Mouse (Mus musculus) midbrain, postnatal 0 days (tissue): ENCODE results near the gene Morn5. TPM values are rescaled to one million over a fixed set of nuclear protein-coding genes. Genes with fewer than 3 reads are reported as not detected.

ENCODE experiments used
- ATAC-seq: fragments of 200-750 bp; cut with Nextera tagmentation; 2 replicates; pipeline ENCODE4 v1.8.0; 2017; ENCODE audit warnings: moderate number of reproducible peaks, mild to moderate bottlenecking, moderate TSS enrichment, moderate library complexity; ENCODE audit not compliant: low FRiP score
- DNase-seq: peaks from one replicate; pipeline ENCODE4 v3.0.0-alpha.2; 2015; ENCODE audit warnings: low spot score
- H3K27ac ChIP-seq: fragments of 300-500 bp; sonication (generic); 2 replicates; pipeline ENCODE4 v1.5.1; 2014; ENCODE audit warnings: low read depth, mild to moderate bottlenecking, low read length, mixed read lengths
- H3K27me3 ChIP-seq: fragments of 300-500 bp; sonication (generic); 2 replicates; pipeline ENCODE4 v1.6.1; 2014; ENCODE audit warnings: low read length, control low read depth, mixed read lengths; ENCODE audit not compliant: insufficient read depth
- H3K36me3 ChIP-seq: fragments of 300-500 bp; sonication (generic); 2 replicates; pipeline ENCODE4 v1.6.1; 2014; ENCODE audit warnings: low read length, control low read depth, mixed read lengths; ENCODE audit not compliant: insufficient read depth
- H3K4me1 ChIP-seq: fragments of 300-500 bp; sonication (generic); 2 replicates; pipeline ENCODE4 v1.6.1; 2014; ENCODE audit warnings: mild to moderate bottlenecking, control low read depth, antibody characterized with exemption, low read length, mixed read lengths; ENCODE audit not compliant: insufficient read depth
- H3K4me2 ChIP-seq: fragments of 300-500 bp; sonication (generic); 2 replicates; pipeline ENCODE4 v1.6.1; 2014; ENCODE audit warnings: low read depth, mild to moderate bottlenecking, low read length, mixed read lengths; ENCODE audit not compliant: poor library complexity, severe bottlenecking
- H3K4me3 ChIP-seq: fragments of 300-500 bp; sonication (generic); 2 replicates; pipeline ENCODE4 v1.5.1; 2014; ENCODE audit warnings: low read depth, mild to moderate bottlenecking, low read length, moderate library complexity
- H3K9ac ChIP-seq: fragments of 300-500 bp; sonication (generic); replicated peaks from 2 replicates; pipeline ENCODE4 v1.6.1; 2014; ENCODE audit warnings: mild to moderate bottlenecking, low read length, moderate library complexity, mixed read lengths; ENCODE audit not compliant: poor library complexity, severe bottlenecking
- H3K9me3 ChIP-seq: fragments of 300-500 bp; sonication (generic); 2 replicates; pipeline ENCODE4 v1.6.1; 2016; ENCODE audit warnings: low read length, control low read depth
- CTCF ChIP-seq: IDR thresholded peaks from 2 replicates; pipeline ENCODE4 v1.5.1; 2016; ENCODE audit warnings: antibody characterized with exemption, mild to moderate bottlenecking
- WGBS: fragments of 180-500 bp; shearing (Covaris S2); extraction: QIAGEN DNeasy Blood & Tissue Kit; methylation state at CpG from one replicate; pipeline ENCODE4 v1.1.7; 2014; 5-methylcytosine and 5-hydroxymethylcytosine counted together
- polyA plus RNA-seq: library from polyadenylated mRNA; unstranded; fragments of >200 nt; fragmentation: Nextera tagmentation; extraction: Ambion mirVana; gene quantifications from 2 replicates; pipeline ENCODE4 v1.2.1, GENCODE M21; 2015
- total RNA-seq: library from RNA; depleted of rRNA; stranded (reverse); fragments of >200 nt; gene quantifications from 2 replicates; pipeline ENCODE4 v1.2.3, GENCODE M21; 2014

Gene Morn5
- total and polyA plus RNA-seq, 2 experiments from 2014 or later, result 3.5 to 3.8 TPM

DNA sequence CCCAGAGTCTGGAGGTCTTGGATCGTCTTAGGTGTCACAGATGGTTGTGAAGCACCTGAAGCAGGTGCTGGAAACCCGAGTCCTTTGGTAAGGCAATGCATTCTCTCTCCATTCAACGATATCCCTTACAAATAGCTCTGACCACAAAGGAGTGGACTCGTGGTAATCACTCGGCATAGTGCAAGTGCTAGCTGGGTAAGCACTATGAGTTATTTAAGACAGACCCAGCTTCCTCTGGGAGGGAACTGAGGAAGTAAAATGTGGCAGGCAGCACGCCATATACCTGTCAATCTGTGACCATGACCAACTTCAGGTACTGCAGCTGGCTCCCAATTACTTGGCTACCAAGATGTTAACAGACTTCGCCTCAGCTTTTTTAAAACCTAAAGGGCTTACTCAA lies 14.4 kb upstream of the Morn5 start:
- TF ChIP-seq CTCF, result no peak
- Histone ChIP-seq H3K27ac (no peak overlapping the region), H3K4me2 (no peak overlapping the region), H3K9me3 (no peaks in the 10 kb centered on the region), H3K36me3 (peaks cover 42% of the 10 kb centered on the region), H3K9ac (no peak overlapping the region), H3K4me1 (no peaks in the 10 kb centered on the region), H3K4me3 (no peak overlapping the region), H3K27me3 (no peaks in the 10 kb centered on the region)
- DNase-seq, result no peak
- whole genome bisulfite sequencing, result 93% methylated on average over 7 of the region's 7 CpGs
- no peak for ATAC-seq

GRCm38 (mm10) chr2:36035413-36036081 lies 13.7 kb upstream of the Morn5 start:
- Histone ChIP-seq H3K27me3 (no peaks in the 10 kb centered on the region), H3K4me1 (no peaks in the 10 kb centered on the region), H3K4me2 (no peak overlapping the region), H3K9ac (no peak overlapping the region), H3K9me3 (no peaks in the 10 kb centered on the region), H3K4me3 (no peak overlapping the region), H3K27ac (no peak overlapping the region), H3K36me3 (peaks cover 42% of the 10 kb centered on the region)
- TF ChIP-seq CTCF, result no peak
- 82% methylated on average over 11 of the region's 11 CpGs for WGBS
- no peak for ATAC-seq
- no peak for DNase-seq

- no peak for ATAC-seq
- Histone ChIP-seq H3K36me3 (peaks cover 54% of the 10 kb centered on the region), H3K27ac (no peak overlapping the region), H3K27me3 (no peaks in the 10 kb centered on the region), H3K4me3 (no peak overlapping the region), H3K4me1 (no peaks in the 10 kb centered on the region), H3K4me2 (no peak overlapping the region), H3K9ac (no peak overlapping the region), H3K9me3 (no peaks in the 10 kb centered on the region)
- TF ChIP-seq CTCF, result no peak
- 90% methylated on average over 7 of the region's 7 CpGs for WGBS
- no peak for DNase-seq
These were observed 9.8 kb upstream of the Morn5 start for GRCm38 (mm10) chr2:36039297-36039985.

DNA sequence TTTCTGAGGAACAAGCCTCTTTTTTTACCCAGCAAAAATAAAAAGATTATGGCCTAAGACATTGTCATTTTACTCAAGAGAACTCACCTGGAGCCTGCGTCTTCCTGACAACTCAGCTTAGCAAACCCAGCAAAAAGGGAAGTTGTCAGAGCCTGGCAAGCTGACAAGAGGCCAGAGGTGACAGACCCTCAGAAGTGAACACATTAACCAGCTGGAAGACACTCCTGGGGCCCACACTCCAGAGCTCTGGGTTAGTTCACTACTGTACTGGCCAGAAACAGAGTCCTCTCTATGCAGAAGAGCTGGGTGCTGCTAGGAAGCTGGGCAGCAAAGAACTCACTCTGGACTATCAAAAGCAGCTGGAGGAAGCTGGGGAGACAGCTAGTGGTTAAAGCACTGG lies 8.4 kb upstream of the Morn5 start:
- ATAC-seq (no peak), DNase-seq (no peak)
- no peak overlapping the region for H3K27ac ChIP-seq
- 87% methylated on average over 1 of the region's 1 CpGs for WGBS
- H3K36me3 ChIP-seq, result peaks cover 48% of the 10 kb centered on the region
- H3K4me1 ChIP-seq, result no peaks in the 10 kb centered on the region
- H3K4me2 ChIP-seq, result no peak overlapping the region
- no peaks in the 10 kb centered on the region for H3K27me3 ChIP-seq
- TF ChIP-seq CTCF, result no peak
- no peak overlapping the region for H3K4me3 ChIP-seq
- no peaks in the 10 kb centered on the region for H3K9me3 ChIP-seq
- no peak overlapping the region for H3K9ac ChIP-seq

GRCm38 (mm10) chr2:36048164-36048563 lies 1.1 kb upstream of the Morn5 start:
- Histone ChIP-seq H3K4me1 (peaks cover 5% of the 10 kb centered on the region; the same call in 1 of the 2 replicates), H3K9me3 (no peaks in the 10 kb centered on the region), H3K27ac (0 out of 2 replicates have a peak overlapping the region, but pooled peaks have one; percentile 9), H3K4me3 (peak overlapping the region; percentile 90), H3K4me2 (peak overlapping the region; percentile 74), H3K27me3 (no peaks in the 10 kb centered on the region), H3K9ac (peak overlapping the region; percentile 91), H3K36me3 (peaks cover 10% of the 10 kb centered on the region)
- no peak for TF ChIP-seq CTCF
- DNase-seq, result no peak
- WGBS, result 71% methylated on average over 8 of the region's 8 CpGs
- no peak for ATAC-seq

GRCm38 (mm10) chr2:36049567-36049954 lies 303 bp downstream of the Morn5 start:
- no peak for DNase-seq
- H3K27ac ChIP-seq, result no peak overlapping the region
- peak overlapping the region; percentile 90 for H3K4me3 ChIP-seq
- peak overlapping the region; percentile 74 for H3K4me2 ChIP-seq
- WGBS, result 43% methylated on average over 10 of the region's 10 CpGs
- no peaks in the 10 kb centered on the region for H3K9me3 ChIP-seq
- no peak overlapping the region for H3K9ac ChIP-seq
- no peak for TF ChIP-seq CTCF
- H3K36me3 ChIP-seq, result no peaks in the 10 kb centered on the region
- H3K27me3 ChIP-seq, result no peaks in the 10 kb centered on the region
- H3K4me1 ChIP-seq, result peaks cover 5% of the 10 kb centered on the region; the same call in 1 of the 2 replicates
- ATAC-seq, result peak; percentile 46
